Mouse (Mus musculus): ENCODE measurements around the gene Rcor3. TPM values are rescaled to one million over a fixed set of nuclear protein-coding genes. Genes with fewer than 3 reads are reported as not detected.

Gene Rcor3
- polyA plus RNA-seq, 1 experiment from 2014 or later, result 19.2 TPM

DNA sequence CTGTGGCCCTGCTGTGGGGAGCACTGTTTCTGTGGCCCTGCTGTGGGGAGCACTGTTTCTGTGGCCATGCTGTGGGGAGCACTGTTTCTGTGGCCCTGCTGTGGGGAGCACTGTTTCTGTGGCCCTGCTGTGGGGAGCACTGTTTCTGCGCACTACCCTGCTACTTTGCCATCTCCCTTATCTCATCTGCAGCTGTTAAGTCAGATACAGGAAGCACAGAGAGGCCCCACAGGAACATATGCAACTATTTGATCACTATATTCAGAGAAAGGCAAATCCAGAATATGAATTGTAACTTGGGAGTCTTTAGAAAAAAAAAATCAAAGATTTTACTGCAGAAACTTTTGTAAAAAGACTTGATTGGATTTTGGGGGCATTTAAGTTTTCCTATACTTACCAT, 22.5 kb downstream of the Rcor3 start:
- Histone ChIP-seq H3K27me3 (no peaks in the 10 kb centered on the region), H3K4me3 (replicated peaks) (no peak overlapping the region), H3K36me3 (replicated peaks) (peaks cover 55% of the 10 kb centered on the region), H3K27ac (no peak overlapping the region), H3K9me3 (no peaks in the 10 kb centered on the region), H3K4me1 (no peaks in the 10 kb centered on the region), H3K9ac (no peak overlapping the region), H3K4me2 (no peak overlapping the region)
- no peak for ATAC-seq (ENCODE audit: low FRiP score)
- WGBS, result 96% methylated on average over 1 of the region's 1 CpGs

DNA sequence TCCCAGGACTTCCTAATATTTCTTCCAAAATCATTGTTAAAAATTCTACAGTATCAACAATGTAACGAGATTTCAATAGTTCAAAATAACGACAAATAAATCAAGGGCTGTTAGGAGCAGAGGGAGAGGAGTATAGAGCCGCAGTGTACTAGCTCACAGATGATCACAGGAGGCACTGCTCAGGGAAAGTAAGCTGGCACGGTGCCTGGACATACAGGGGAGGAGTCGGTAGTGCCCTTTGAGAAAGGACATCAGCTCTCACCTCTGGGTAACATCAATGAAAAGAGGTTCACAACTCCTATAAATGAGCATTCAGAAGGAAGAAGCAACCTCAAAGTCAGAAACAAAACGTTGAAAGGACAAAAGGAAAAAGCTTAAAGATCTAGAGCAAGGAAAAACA, 28.7 kb downstream of the Rcor3 start:
- Histone ChIP-seq H3K4me3 (replicated peaks) (no peak overlapping the region), H3K27ac (no peak overlapping the region), H3K4me2 (no peak overlapping the region), H3K4me1 (no peaks in the 10 kb centered on the region), H3K27me3 (no peaks in the 10 kb centered on the region), H3K9ac (no peak overlapping the region), H3K9me3 (no peaks in the 10 kb centered on the region), H3K36me3 (replicated peaks) (peaks cover 37% of the 10 kb centered on the region)
- WGBS, result 81% methylated on average over 6 of the region's 6 CpGs
- no peak for ATAC-seq (ENCODE audit: low FRiP score)

GRCm38 (mm10) chr1:192107352-192107751, 30.5 kb downstream of the Rcor3 start:
- no peak; the same call in 1 of the 2 replicates for ATAC-seq (ENCODE audit: low FRiP score)

GRCm38 (mm10) chr1:192105902-192106389, 31.9 kb downstream of the Rcor3 start:
- H3K27me3 ChIP-seq, result no peaks in the 10 kb centered on the region
- WGBS, result 89% methylated on average over 4 of the region's 4 CpGs
- H3K4me1 ChIP-seq, result no peaks in the 10 kb centered on the region
- no peak for ATAC-seq (ENCODE audit: low FRiP score)
- H3K4me2 ChIP-seq, result no peak overlapping the region
- no peaks in the 10 kb centered on the region for H3K9me3 ChIP-seq
- H3K36me3 ChIP-seq (replicated peaks), result peaks cover 40% of the 10 kb centered on the region
- H3K27ac ChIP-seq, result no peak overlapping the region
- no peak overlapping the region for H3K9ac ChIP-seq
- H3K4me3 ChIP-seq (replicated peaks), result no peak overlapping the region

More at GRCm38 (mm10) chr1:192107352-192107751, 30.5 kb downstream of the Rcor3 start:
- H3K27me3 ChIP-seq, result no peaks in the 10 kb centered on the region
- no peak overlapping the region for H3K9ac ChIP-seq
- H3K36me3 ChIP-seq (replicated peaks), result peaks cover 43% of the 10 kb centered on the region
- no peaks in the 10 kb centered on the region for H3K4me1 ChIP-seq
- H3K4me3 ChIP-seq (replicated peaks), result no peak overlapping the region
- no peaks in the 10 kb centered on the region for H3K9me3 ChIP-seq
- 15% methylated on average over 2 of the region's 2 CpGs for WGBS
- H3K4me2 ChIP-seq, result no peak overlapping the region
- H3K27ac ChIP-seq, result no peak overlapping the region

GRCm38 (mm10) chr1:192104021-192104420, 33.8 kb downstream of the Rcor3 start:
- no peak for ATAC-seq (ENCODE audit: low FRiP score)
- no peaks in the 10 kb centered on the region for H3K9me3 ChIP-seq
- H3K27ac ChIP-seq, result no peak overlapping the region
- 99% methylated on average over 9 of the region's 9 CpGs for WGBS
- H3K4me1 ChIP-seq, result no peaks in the 10 kb centered on the region
- no peak overlapping the region for H3K4me2 ChIP-seq
- peaks cover 32% of the 10 kb centered on the region for H3K36me3 ChIP-seq (replicated peaks)
- H3K9ac ChIP-seq, result no peak overlapping the region
- no peaks in the 10 kb centered on the region for H3K27me3 ChIP-seq
- no peak overlapping the region for H3K4me3 ChIP-seq (replicated peaks)

- H3K4me3 ChIP-seq (replicated peaks), result no peak overlapping the region
- no peak overlapping the region for H3K9ac ChIP-seq
- 86% methylated on average over 6 of the region's 6 CpGs for WGBS
- ATAC-seq (ENCODE audit: low FRiP score), result no peak
- no peaks in the 10 kb centered on the region for H3K9me3 ChIP-seq
- H3K27ac ChIP-seq, result no peak overlapping the region
- H3K27me3 ChIP-seq, result no peaks in the 10 kb centered on the region
- no peak overlapping the region for H3K4me2 ChIP-seq
- H3K4me1 ChIP-seq, result no peaks in the 10 kb centered on the region
- H3K36me3 ChIP-seq (replicated peaks), result peaks cover 29% of the 10 kb centered on the region
Observed at GRCm38 (mm10) chr1:192103176-192103575, 34.7 kb downstream of the Rcor3 start.

GRCm38 (mm10) chr1:192101359-192101758, 36.5 kb downstream of the Rcor3 start:
- Histone ChIP-seq H3K4me3 (replicated peaks) (no peak overlapping the region), H3K4me2 (no peak overlapping the region), H3K27me3 (no peaks in the 10 kb centered on the region), H3K9me3 (no peaks in the 10 kb centered on the region), H3K4me1 (no peaks in the 10 kb centered on the region), H3K9ac (no peak overlapping the region), H3K27ac (no peak overlapping the region), H3K36me3 (replicated peaks) (peaks cover 32% of the 10 kb centered on the region)
- no peak for ATAC-seq (ENCODE audit: low FRiP score)
- 88% methylated on average over 8 of the region's 8 CpGs for WGBS

- Histone ChIP-seq H3K36me3 (replicated peaks) (peaks cover 32% of the 10 kb centered on the region), H3K4me3 (replicated peaks) (no peak overlapping the region), H3K27me3 (no peaks in the 10 kb centered on the region), H3K27ac (no peak overlapping the region), H3K4me1 (no peaks in the 10 kb centered on the region), H3K4me2 (no peak overlapping the region), H3K9me3 (no peaks in the 10 kb centered on the region), H3K9ac (no peak overlapping the region)
- no peak for ATAC-seq (ENCODE audit: low FRiP score)
- WGBS, result 93% methylated on average over 11 of the region's 11 CpGs
Observed at GRCm38 (mm10) chr1:192100742-192101141, 37.1 kb downstream of the Rcor3 start.

DNA sequence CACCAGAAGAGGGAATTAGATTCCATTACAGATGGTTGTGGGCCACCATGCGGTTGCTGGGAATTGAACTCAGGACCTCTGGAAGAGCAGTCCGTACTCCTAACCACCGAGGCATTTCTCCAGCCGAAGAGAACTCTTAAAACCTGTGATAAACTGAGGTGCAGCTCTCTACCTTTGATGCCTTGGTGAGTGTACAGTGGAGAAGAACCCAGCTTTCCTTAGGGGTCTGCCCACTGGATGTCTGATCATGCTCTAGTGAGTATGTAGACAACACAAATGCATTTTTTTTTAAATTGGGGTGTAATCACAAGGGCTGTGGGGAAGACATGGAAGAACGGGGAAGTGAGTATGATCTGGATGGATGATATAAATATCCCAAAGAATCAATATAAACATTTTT, 42.2 kb downstream of the Rcor3 start:
- Histone ChIP-seq H3K4me2 (no peak overlapping the region), H3K9me3 (no peaks in the 10 kb centered on the region), H3K9ac (no peak overlapping the region), H3K4me3 (replicated peaks) (no peak overlapping the region), H3K36me3 (replicated peaks) (peaks cover 11% of the 10 kb centered on the region), H3K4me1 (peaks cover 6% of the 10 kb centered on the region), H3K27ac (no peak overlapping the region), H3K27me3 (peaks cover 15% of the 10 kb centered on the region)
- WGBS, result 90% methylated on average over 5 of the region's 5 CpGs
- no peak for ATAC-seq (ENCODE audit: low FRiP score)

GRCm38 (mm10) chr1:192094451-192095170, 43.3 kb downstream of the Rcor3 start:
- H3K36me3 ChIP-seq (replicated peaks), result peaks cover 9% of the 10 kb centered on the region
- no peak overlapping the region for H3K4me2 ChIP-seq
- WGBS, result 59% methylated on average over 13 of the region's 13 CpGs
- no peak overlapping the region for H3K27ac ChIP-seq
- peaks cover 6% of the 10 kb centered on the region for H3K4me1 ChIP-seq
- H3K4me3 ChIP-seq (replicated peaks), result no peak overlapping the region
- no peak overlapping the region for H3K9ac ChIP-seq
- H3K9me3 ChIP-seq, result no peaks in the 10 kb centered on the region
- H3K27me3 ChIP-seq, result peaks cover 25% of the 10 kb centered on the region
- ATAC-seq (ENCODE audit: low FRiP score), result no peak

- Histone ChIP-seq H3K4me3 (replicated peaks) (peak overlapping the region; percentile 53), H3K27me3 (peaks cover 28% of the 10 kb centered on the region), H3K9me3 (no peaks in the 10 kb centered on the region), H3K4me1 (peaks cover 6% of the 10 kb centered on the region), H3K4me2 (peak overlapping the region; percentile 85), H3K36me3 (replicated peaks) (peaks cover 3% of the 10 kb centered on the region; the same call in 1 of the 2 replicates), H3K27ac (no peak overlapping the region), H3K9ac (peak overlapping the region; percentile 58; the same call in 1 of the 2 replicates)
- ATAC-seq (ENCODE audit: low FRiP score), result peak; percentile 88
- WGBS, result 33% methylated on average over 16 of the region's 16 CpGs
Observed at GRCm38 (mm10) chr1:192092879-192093660, 44.8 kb downstream of the Rcor3 start.

- H3K4me3 ChIP-seq (replicated peaks), result peak within 1 kb of the TSS; percentile 53
- peaks cover 28% of the 10 kb centered on the region for H3K27me3 ChIP-seq
- no peak within 1 kb of the TSS for H3K27ac ChIP-seq
- ATAC-seq (ENCODE audit: low FRiP score), result peak; percentile 99
- WGBS, result 3% methylated on average over 63 of the region's 63 CpGs
- H3K4me2 ChIP-seq, result peak within 1 kb of the TSS; percentile 85
- H3K9ac ChIP-seq, result peak within 1 kb of the TSS; percentile 58
- peaks cover 6% of the 10 kb centered on the region for H3K4me1 ChIP-seq
- no peaks in the 10 kb centered on the region for H3K36me3 ChIP-seq (replicated peaks)
- no peaks in the 10 kb centered on the region for H3K9me3 ChIP-seq
Observed at GRCm38 (mm10) chr1:192091806-192092772, 45.8 kb downstream of the Rcor3 start, which contains the start of gene Traf5. Gene Traf5 (minus strand): TSS chr1:192092559.
